Mouse (Mus musculus) embryonic fibroblast, embryonic 13.5 days (primary cell): Measurements from ENCODE around the gene H2-Ob. TPM values are rescaled to one million over a fixed set of nuclear protein-coding genes. Genes with fewer than 3 reads are reported as not detected.

Experiments used
- H3K27ac ChIP-seq: 2 replicates; pipeline ENCODE4 v1.5.1; 2012; ENCODE audit warnings: low read length, control low read depth, inconsistent platforms; ENCODE audit not compliant: insufficient read depth
- H3K4me1 ChIP-seq: 2 replicates; pipeline ENCODE4 v1.6.1; 2011; ENCODE audit warnings: low read length; ENCODE audit not compliant: control insufficient read depth, insufficient read depth
- H3K4me3 ChIP-seq: 2 replicates; pipeline ENCODE4 v1.5.1; 2011; ENCODE audit warnings: mild to moderate bottlenecking, control low read depth, low read length; ENCODE audit not compliant: insufficient read depth
- CTCF ChIP-seq: IDR thresholded peaks from 2 replicates; pipeline ENCODE4 v1.5.1; 2011; ENCODE audit warnings: mild to moderate bottlenecking, control low read depth, low read length, moderate library complexity, borderline replicate concordance; ENCODE audit not compliant: insufficient read depth
- POLR2A ChIP-seq: IDR thresholded peaks from 2 replicates; pipeline ENCODE4 v1.6.1; 2011; ENCODE audit warnings: low read depth, mild to moderate bottlenecking, control low read depth, low read length, moderate library complexity
- polyA plus RNA-seq: library from polyadenylated mRNA; stranded (reverse); fragments of >200 nt; gene quantifications from 2 replicates; pipeline ENCODE4 v1.2.4, GENCODE M21; 2011; ENCODE audit warnings: low read depth; ENCODE audit not compliant: missing spikeins, insufficient read length

Gene H2-Ob
- polyA plus RNA-seq, 1 experiment = not detected

DNA sequence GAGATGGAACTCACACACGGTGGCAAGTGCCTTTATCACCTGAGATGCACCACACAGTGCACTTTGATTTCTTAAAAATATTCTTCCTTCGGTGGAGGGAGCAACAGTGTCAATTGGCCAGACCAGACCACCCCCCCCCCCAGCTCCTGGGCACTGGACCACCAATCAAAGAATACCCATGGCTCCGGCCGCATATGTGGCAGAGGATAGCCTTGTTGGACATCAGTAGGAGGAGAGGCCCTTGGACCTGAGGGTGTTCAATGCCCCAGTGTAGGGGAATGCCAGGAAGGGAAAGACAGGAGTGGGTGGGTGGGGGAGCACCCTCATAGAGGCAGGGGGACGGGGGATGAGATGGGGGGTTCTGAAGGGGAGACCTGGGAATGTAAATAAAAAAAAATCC is 32.0 kb upstream of the H2-Ob start:
- Histone ChIP-seq H3K4me1 (no peaks in the 10 kb centered on the region), H3K27ac (no peak overlapping the region), H3K4me3 (no peak overlapping the region)
- no peak for TF ChIP-seq CTCF
- no peak for TF ChIP-seq POLR2A

GRCm38 (mm10) chr17:34207456-34207855 is 31.2 kb upstream of the H2-Ob start:
- no peak overlapping the region for H3K27ac ChIP-seq
- no peak overlapping the region for H3K4me3 ChIP-seq
- TF ChIP-seq CTCF (no peak), POLR2A (no peak)
- H3K4me1 ChIP-seq = no peaks in the 10 kb centered on the region

DNA sequence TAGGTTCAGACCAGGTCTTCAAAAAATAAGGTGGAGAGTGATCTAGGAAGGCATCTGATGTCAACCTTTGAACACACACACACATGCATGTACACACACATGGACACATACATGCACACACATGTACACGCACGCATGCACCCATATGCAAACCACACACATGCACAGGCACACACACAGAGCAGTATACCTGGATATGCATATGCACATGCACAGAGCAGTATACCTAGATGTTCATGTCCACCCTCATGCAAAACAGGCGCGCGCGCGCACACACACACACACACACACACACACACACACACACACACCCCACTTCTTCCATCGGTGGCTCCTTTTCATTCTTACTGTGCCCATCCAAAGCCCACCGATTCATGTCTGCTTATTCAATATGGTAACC is 30.8 kb upstream of the H2-Ob start:
- no peak for TF ChIP-seq CTCF
- no peak for TF ChIP-seq POLR2A
- H3K4me1 ChIP-seq = no peaks in the 10 kb centered on the region
- no peak overlapping the region for H3K27ac ChIP-seq
- no peak overlapping the region for H3K4me3 ChIP-seq

GRCm38 (mm10) chr17:34208421-34208820 is 30.3 kb upstream of the H2-Ob start:
- H3K4me3 ChIP-seq = no peak overlapping the region
- TF ChIP-seq POLR2A (no peak), CTCF (no peak)
- H3K27ac ChIP-seq = no peak overlapping the region
- no peaks in the 10 kb centered on the region for H3K4me1 ChIP-seq

- no peaks in the 10 kb centered on the region for H3K4me1 ChIP-seq
- H3K4me3 ChIP-seq = no peak overlapping the region
- TF ChIP-seq POLR2A (no peak), CTCF (no peak)
- no peak overlapping the region for H3K27ac ChIP-seq
Observed at GRCm38 (mm10) chr17:34209680-34210079, 29.0 kb upstream of the H2-Ob start.

GRCm38 (mm10) chr17:34210599-34210998 is 28.1 kb upstream of the H2-Ob start:
- no peak overlapping the region for H3K4me3 ChIP-seq
- H3K27ac ChIP-seq = no peak overlapping the region
- H3K4me1 ChIP-seq = no peaks in the 10 kb centered on the region
- TF ChIP-seq CTCF (no peak), POLR2A (no peak)

DNA sequence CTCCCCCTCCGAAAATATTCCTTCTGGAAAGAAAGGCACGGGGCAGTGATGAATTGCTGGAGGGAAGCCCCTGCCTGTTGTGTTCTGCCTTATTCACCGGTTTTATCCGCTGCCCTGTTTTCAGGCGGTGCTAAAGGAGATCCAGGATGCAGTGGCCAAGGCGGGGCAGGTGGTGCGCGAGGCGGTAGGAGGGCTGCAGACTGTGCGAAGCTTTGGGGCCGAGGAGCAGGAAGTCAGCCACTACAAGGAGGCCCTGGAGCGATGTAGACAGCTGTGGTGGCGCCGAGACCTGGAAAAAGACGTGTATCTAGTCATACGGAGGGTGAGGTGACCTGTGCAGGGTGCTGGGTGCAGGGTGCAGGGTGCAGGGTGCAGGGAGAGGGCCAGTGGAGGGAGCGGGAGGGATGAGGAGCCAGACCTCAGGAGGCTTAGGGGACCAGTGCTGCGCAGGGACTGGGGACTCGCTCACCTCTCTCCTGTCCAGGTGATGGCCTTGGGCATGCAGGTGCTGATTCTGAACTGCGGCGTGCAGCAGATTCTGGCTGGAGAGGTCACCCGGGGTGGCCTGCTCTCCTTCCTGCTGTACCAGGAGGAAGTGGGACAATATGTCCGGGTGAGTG is 26.8 kb upstream of the H2-Ob start:
- H3K4me3 ChIP-seq = no peak overlapping the region
- no peak for TF ChIP-seq CTCF
- no peak for TF ChIP-seq POLR2A
- no peak overlapping the region for H3K27ac ChIP-seq
- H3K4me1 ChIP-seq = no peaks in the 10 kb centered on the region

DNA sequence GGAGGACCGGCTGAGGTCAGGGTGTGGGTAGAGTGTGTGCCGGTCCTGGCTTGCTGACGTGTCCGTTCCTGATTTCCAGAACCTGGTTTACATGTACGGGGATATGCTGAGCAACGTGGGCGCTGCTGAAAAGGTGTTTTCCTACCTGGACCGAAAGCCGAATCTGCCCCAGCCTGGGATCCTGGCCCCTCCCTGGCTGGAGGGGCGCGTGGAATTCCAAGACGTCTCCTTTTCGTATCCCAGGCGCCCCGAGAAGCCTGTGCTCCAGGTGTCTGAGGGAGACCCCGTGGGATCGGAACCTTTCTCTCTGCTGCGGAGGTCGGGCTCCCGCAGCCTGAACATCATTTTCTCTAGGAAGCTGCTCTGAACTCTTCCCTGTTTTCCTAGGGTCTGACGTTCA is 24.8 kb upstream of the H2-Ob start:
- Histone ChIP-seq H3K27ac (no peak overlapping the region), H3K4me1 (no peaks in the 10 kb centered on the region), H3K4me3 (no peak overlapping the region)
- TF ChIP-seq POLR2A = no peak
- no peak for TF ChIP-seq CTCF

GRCm38 (mm10) chr17:34215176-34215575 is 23.5 kb upstream of the H2-Ob start:
- TF ChIP-seq POLR2A (no peak), CTCF (no peak)
- H3K4me3 ChIP-seq = no peak overlapping the region
- no peaks in the 10 kb centered on the region for H3K4me1 ChIP-seq
- H3K27ac ChIP-seq = no peak overlapping the region

GRCm38 (mm10) chr17:34217216-34217928 is 21.3 kb upstream of the H2-Ob start:
- TF ChIP-seq POLR2A (no peak), CTCF (no peak)
- Histone ChIP-seq H3K4me1 (no peaks in the 10 kb centered on the region), H3K27ac (no peak overlapping the region), H3K4me3 (no peak overlapping the region)
